Mouse (Mus musculus): ENCODE results near the gene Lrba.

Gene Lrba

DNA sequence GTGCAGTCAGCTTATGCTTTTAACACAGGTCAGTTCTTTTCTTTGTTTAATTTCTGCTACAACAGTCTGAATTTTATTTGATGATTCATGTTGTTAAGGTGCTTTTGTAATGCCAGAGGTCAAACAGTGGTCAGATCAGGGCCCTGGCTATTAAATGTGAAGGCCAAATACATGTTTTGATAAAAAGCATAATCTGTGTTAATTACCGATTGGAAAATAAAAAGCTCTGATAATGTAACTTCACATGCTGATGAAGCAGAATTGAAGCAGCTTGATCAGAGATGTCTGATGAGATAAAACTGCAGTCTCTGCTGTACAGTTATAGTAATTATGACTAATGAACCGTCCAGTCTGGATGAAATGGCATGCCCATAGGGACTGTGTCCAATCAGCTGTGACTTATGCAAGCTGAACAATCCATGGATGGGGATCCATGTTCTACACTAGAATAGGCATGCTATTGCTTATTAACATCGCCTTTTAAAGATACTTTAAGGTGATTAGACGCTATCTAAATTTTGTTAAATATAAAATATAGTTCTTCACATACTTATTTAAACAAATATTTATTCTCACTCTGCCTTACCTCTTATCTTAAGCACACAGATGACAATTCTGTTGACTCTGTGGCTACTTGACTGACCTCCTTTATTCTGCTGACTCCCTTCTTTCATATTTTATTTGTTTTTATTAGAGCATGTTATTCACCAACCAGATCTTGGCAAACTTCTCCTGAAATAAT is 336.0 kb downstream of the Lrba start:
- no peak for DNase-seq (ENCODE audit: low spot score)

DNA sequence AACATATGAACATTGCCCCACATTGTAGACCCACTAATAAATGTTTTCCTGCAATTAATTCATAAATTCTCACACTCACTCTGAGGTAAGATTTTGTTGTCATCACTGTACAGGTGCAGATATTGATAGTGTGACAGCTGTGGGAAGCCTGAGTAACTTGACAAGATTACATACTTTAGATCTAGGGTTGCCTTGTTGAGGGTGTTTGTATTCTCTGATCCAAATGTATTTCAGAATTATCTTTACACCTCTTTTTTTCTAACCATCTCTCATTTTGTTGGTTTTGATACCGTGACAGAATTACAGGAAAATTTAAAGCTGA is 336.5 kb downstream of the Lrba start:
- DNase-seq (ENCODE audit: low spot score): no peak

- no peak for DNase-seq (ENCODE audit: low spot score)
Observed at GRCm38 (mm10) chr3:86561396-86561795, 336.9 kb downstream of the Lrba start.

- DNase-seq (ENCODE audit: low spot score): no peak
Observed at GRCm38 (mm10) chr3:86567312-86567711, 342.8 kb downstream of the Lrba start.

DNA sequence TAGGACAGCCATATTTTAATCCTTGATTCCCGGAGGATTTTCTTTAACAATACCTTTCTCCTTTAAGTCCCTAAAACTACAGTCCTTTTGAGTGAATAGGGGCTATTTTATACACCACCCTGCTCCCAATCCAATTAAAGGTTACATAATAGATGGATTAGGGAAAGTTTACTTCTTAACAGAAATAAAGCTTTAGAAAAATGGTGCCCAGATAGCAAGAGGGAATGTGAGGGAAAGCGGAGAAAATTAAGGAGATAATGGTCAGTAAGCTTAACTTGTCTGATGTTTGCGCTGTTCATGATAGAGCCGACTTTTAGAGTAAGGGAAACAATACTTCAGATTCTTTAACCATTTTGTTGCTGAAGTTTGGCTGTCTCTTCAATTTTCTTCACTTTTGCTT is 347.0 kb downstream of the Lrba start:
- DNase-seq (ENCODE audit: low spot score): no peak

- DNase-seq (ENCODE audit: low spot score): no peak
Observed at GRCm38 (mm10) chr3:86572519-86573244, 348.2 kb downstream of the Lrba start.

- DNase-seq (ENCODE audit: low spot score): no peak
Observed at GRCm38 (mm10) chr3:86575312-86575711, 350.8 kb downstream of the Lrba start.

GRCm38 (mm10) chr3:86602284-86602683 is 377.8 kb downstream of the Lrba start:
- DNase-seq (ENCODE audit: low spot score): no peak

GRCm38 (mm10) chr3:86605775-86606174 is 381.3 kb downstream of the Lrba start:
- DNase-seq (ENCODE audit: low spot score): no peak

- no peak for DNase-seq (ENCODE audit: low spot score)
Observed at GRCm38 (mm10) chr3:86627008-86627743, 402.7 kb downstream of the Lrba start.

DNA sequence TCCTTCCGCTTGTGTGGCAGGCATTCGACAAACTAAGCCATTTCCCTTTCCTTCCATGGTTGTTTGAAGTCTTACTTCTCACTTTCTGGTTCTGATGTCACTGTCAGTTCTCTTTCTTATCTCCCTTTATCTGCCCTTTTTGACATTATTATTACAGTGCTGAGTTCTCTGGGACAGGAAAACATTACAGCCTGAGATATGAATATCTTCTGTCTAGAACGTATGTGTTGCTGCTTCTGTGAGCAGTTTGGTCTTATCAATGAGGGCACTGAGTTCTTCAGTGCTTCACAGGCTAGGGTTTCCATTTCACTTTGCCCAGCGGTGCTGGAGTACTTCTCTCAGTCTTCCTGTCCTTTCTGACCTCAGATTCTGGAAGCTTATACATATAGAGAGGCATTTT is 404.9 kb downstream of the Lrba start:
- DNase-seq (ENCODE audit: low spot score): no peak

DNA sequence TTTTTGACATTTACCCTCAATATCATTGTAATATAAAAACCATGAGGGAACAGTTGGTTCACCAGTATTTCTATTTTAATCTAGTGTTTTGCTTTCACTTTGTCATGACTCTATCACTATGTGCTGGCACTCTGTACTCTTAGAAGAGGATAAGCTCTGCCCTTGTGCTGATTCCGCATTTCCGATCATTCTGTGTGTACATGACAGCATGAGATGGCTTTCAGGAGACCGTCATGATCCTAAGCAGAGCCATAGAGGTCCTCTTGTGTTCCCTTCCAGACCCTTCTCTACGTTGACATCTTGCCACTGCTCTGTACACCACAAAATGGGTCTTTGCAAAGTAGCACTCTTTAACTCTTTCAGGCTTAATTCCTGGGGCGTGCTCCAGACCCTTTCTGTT is 411.0 kb downstream of the Lrba start:
- no peak for DNase-seq (ENCODE audit: low spot score)

DNA sequence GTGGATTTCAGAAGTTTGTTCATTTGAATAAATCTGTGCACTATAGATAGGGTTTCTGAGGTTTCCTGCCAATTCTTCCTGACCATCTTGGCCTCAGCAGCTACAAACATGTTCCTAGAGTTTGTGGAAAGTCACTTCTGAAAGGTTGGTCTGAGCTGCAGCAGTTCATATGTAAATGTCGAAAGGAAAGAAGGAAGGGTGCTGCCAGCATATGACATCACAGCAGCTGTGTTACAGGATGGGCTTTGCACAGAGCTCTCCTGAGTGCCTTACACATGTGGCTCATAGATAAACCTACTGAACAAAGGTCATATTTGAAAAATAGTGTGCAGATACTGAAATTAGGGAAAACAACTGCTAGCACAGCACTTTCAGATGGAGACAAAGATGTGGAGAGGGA is 411.5 kb downstream of the Lrba start:
- no peak for DNase-seq (ENCODE audit: low spot score)

- no peak for DNase-seq (ENCODE audit: low spot score)
Observed at GRCm38 (mm10) chr3:86638552-86639348, 414.3 kb downstream of the Lrba start.

DNA sequence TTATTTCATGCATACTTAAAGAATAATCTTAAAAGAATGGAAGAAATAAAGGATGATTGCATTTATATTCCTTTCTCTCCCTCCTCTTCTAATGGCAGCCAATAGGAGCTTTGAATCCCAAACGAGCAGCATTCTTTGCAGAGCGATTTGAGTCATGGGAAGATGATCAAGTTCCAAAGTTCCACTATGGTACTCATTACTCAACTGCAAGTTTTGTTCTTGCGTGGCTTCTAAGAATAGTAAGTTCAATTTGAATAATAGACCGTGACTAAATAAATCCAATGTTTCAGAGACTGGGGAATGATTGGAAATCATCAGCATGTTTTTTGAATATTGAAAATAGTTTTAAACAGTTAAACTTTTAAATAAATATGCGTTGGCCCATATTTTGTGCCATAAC is 416.9 kb downstream of the Lrba start:
- DNase-seq (ENCODE audit: low spot score): no peak

DNA sequence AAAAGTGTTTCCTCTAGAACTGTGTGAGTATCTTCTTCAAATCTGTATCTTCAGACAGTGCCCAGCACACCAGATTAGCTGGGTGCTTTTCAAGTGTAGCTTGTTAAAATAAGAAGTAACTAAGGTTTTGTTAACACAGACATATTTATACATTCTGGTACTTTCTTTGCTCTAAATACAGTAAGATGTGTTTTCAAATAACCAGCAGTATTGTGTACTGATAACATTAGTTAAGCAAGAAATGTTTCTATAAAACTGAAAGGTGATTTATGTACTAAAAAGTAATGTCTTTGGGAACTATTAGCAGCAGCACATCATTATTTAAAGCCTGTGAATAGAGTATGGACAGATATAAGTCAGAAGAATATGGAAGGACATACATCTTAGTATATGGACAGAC is 417.3 kb downstream of the Lrba start:
- no peak for DNase-seq (ENCODE audit: low spot score)

- DNase-seq (ENCODE audit: low spot score): no peak
Observed at GRCm38 (mm10) chr3:86646771-86647170, 422.3 kb downstream of the Lrba start.

DNA sequence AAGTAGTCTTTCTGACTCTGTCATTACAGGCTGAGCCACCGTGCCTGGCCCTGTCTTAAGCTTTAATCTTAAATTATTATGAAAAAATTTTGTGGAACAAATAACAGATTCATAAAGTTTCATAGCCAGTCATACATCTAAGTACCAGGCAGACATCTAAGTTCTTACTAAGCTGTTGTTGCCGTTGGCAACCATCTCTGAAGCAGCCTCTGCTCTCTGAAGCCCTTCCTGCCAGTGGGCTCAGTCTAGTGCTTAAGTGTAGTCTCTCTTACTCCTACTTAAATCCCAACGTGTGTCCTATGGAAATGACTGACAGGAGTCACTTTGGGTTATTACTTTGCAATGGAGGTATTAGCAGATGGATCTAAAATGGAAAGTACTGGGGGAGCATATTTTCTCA is 426.5 kb downstream of the Lrba start:
- no peak for DNase-seq (ENCODE audit: low spot score)

DNA sequence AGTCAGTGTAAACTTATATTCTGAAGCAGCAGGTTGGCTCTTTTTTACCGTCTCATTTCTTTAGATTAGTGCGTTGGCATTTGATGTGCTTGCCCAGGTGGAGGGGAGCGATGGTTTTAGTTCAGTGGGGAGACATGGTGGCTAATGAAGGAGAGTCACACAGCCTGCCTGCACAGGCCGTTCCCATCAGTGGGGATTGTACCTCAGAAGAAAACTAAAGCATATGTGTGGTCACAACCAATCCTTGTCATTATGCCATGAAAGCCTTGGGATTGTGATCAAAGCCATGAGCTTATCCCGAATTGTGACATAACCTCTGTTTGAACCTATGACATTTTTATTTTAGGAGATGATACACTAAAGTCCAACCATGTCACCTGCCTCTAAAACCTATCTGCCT is 434.8 kb downstream of the Lrba start:
- DNase-seq (ENCODE audit: low spot score): no peak

GRCm38 (mm10) chr3:86664399-86664798 is 439.9 kb downstream of the Lrba start:
- no peak for DNase-seq (ENCODE audit: low spot score)

DNA sequence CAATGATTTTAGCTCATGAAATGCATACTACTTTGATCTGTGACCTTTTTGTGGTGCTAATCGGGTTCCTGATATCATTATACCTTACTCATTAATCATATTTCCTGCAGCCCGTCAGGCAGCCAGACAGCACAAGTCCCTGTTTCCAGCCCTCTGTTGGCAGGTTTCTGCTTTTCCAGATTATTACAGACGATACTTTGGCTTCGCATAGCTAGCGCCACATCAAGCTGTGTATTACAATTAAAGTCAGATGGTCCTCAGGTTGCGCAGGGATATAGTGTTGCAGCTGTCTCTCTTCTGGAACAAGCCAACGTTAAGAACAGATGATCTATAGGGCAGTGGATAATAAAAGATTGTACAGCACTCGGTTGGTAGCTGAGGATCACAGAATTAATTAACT is 443.7 kb downstream of the Lrba start:
- DNase-seq (ENCODE audit: low spot score): no peak

GRCm38 (mm10) chr3:86677573-86678155 is 453.2 kb downstream of the Lrba start:
- DNase-seq (ENCODE audit: low spot score): no peak

Measured in ovary, postnatal 10 days (tissue).